Mouse (Mus musculus): ENCODE measurements at regions not wholly inside any gene's neighbourhood (a gene's known extent, or its start where the extent isn't known, plus 50 kb on each side); places are given as distances from the start of the nearest gene placed in this dataset.

- intact Hi-C loops (cut with DNase I) = no loop called here
- no peak for DNase-seq (ENCODE audit: low spot score in 2 of 2)
Observed at GRCm38 (mm10) chr1:185615819-185616429, 161.3 kb downstream of the Slc30a10 start.

DNA sequence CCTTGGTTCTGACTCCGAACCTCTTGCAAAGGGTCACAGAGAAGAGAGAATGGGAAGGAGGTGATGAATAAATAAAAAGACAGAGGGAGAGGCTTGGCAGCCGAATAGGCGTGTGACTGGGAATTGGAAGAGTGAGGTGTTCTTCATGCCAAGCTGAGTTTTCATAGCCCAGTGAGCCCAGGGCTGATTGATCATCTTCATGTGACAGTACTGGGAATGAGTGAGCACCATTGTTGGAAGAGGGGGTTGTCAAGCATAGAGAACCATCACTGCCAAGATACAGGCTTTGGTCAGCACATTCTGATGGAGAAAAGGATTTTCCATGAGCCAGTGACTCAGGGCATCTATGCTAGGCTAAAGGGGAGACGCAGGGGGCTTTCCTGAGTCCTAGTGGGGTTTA lies 163.0 kb downstream of the Slc30a10 start:
- intact Hi-C loops (cut with DNase I) = no loop called here
- no peak for DNase-seq (ENCODE audit: low spot score in 2 of 2)

- no peak for DNase-seq (ENCODE audit: low spot score in 2 of 2)
Observed at GRCm38 (mm10) chr1:185619011-185619410, 164.4 kb downstream of the Slc30a10 start.

GRCm38 (mm10) chr1:185628401-185628800 lies 173.8 kb downstream of the Slc30a10 start:
- DNase-seq (ENCODE audit: low spot score in 2 of 2) = no peak
- intact Hi-C loops (cut with DNase I) = no loop called here

More at GRCm38 (mm10) chr1:185619011-185619410, 164.4 kb downstream of the Slc30a10 start:
- intact Hi-C loops (cut with DNase I) = no loop called here

GRCm38 (mm10) chr1:185629976-185630375 lies 175.3 kb downstream of the Slc30a10 start:
- intact Hi-C loops (cut with DNase I) = no loop called here
- no peak for DNase-seq (ENCODE audit: low spot score in 2 of 2)

- intact Hi-C loops (cut with DNase I) = no loop called here
- no peak for DNase-seq (ENCODE audit: low spot score in 2 of 2)
Observed at GRCm38 (mm10) chr1:185638631-185639030, 184.0 kb downstream of the Slc30a10 start.

- intact Hi-C loops (cut with DNase I) = no loop called here
- DNase-seq (ENCODE audit: low spot score in 2 of 2) = no peak
Observed at GRCm38 (mm10) chr1:185639486-185639885, 184.8 kb downstream of the Slc30a10 start.

GRCm38 (mm10) chr1:185644026-185644425 lies 189.4 kb downstream of the Slc30a10 start:
- intact Hi-C loops (cut with DNase I) = no loop called here
- DNase-seq (ENCODE audit: low spot score in 2 of 2) = no peak

- no peak for DNase-seq (ENCODE audit: low spot score in 2 of 2)
- intact Hi-C loops (cut with DNase I) = no loop called here
Observed at GRCm38 (mm10) chr1:185648128-185648527, 193.5 kb downstream of the Slc30a10 start.

DNA sequence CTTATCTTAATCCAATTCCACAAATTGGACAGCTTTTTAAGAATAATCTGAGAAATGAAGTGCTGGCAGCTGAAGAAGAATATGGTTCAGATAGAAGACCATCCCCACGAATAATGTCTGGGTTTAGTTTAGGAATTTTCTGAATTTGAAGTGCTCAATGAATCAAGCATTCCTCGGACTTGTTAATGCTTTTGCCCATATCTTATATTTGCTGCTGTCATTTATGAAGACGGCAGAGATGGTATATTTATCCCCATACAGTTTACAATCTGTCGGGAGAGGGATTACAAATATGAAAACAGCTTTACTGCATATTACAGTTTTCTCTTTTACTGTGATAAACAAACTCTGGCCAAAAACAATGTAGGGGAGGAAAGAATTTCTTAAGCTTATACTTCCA lies 194.3 kb downstream of the Slc30a10 start:
- intact Hi-C loops (cut with DNase I) = no loop called here
- DNase-seq (ENCODE audit: low spot score in 2 of 2) = no peak

- intact Hi-C loops (cut with DNase I) = no loop called here
- no peak for DNase-seq (ENCODE audit: low spot score in 2 of 2)
Observed at GRCm38 (mm10) chr1:185650926-185651325, 196.3 kb downstream of the Slc30a10 start.

DNA sequence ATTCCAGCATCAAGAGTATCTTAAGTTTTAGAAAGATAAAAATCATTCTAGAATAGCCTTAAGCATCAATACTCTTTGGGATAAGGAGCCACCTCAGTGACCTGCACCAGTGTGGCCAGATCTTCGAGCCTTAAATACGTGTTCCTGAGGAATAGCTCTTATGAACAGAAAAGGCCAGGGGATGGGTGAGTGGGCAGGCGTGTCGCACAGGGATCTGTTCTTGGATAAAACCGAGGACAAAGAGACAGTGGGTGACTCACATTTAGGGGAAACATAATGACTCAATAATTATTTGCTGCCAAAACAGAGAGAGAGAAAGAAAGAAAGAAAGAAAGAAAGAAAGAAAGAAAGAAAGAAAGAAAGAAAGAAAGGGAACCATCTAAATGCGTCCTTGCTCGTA lies 200.4 kb downstream of the Slc30a10 start:
- no peak for DNase-seq (ENCODE audit: low spot score in 2 of 2)

GRCm38 (mm10) chr1:185655461-185655860 lies 200.8 kb downstream of the Slc30a10 start:
- intact Hi-C loops (cut with DNase I) = no loop called here
- no peak for DNase-seq (ENCODE audit: low spot score in 2 of 2)

More for the DNA sequence above, 200.4 kb downstream of the Slc30a10 start:
- intact Hi-C loops (cut with DNase I) = no loop called here

GRCm38 (mm10) chr1:185657286-185657685 lies 202.6 kb downstream of the Slc30a10 start:
- intact Hi-C loops (cut with DNase I) = no loop called here
- no peak for DNase-seq (ENCODE audit: low spot score in 2 of 2)

DNA sequence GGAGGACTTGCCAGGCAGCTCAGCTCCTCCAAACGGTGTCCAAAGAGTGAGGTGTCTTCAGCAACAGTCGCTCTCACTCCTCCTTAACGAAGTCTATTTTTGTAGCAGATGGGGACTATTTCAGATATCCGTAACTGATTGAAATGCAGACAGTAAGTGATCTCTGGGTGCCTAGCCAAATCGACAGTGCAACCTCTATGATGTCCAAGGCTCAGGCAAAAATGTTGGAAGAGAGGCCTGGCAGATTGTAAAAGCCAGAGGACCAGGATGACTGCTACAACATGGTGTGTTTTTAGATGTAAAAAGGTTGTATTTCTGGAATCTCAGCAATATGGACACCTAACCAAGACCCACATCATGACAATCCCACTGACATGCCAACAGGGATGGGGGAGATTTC lies 204.8 kb downstream of the Slc30a10 start:
- DNase-seq (ENCODE audit: low spot score in 2 of 2) = no peak
- intact Hi-C loops (cut with DNase I) = no loop called here

GRCm38 (mm10) chr1:185662336-185662735 lies 207.7 kb downstream of the Slc30a10 start:
- intact Hi-C loops (cut with DNase I) = no loop called here
- no peak for DNase-seq (ENCODE audit: low spot score in 2 of 2)

GRCm38 (mm10) chr1:185670029-185670741 lies 215.5 kb downstream of the Slc30a10 start:
- intact Hi-C loops (cut with DNase I) = no loop called here
- no peak for DNase-seq (ENCODE audit: low spot score in 2 of 2)

DNA sequence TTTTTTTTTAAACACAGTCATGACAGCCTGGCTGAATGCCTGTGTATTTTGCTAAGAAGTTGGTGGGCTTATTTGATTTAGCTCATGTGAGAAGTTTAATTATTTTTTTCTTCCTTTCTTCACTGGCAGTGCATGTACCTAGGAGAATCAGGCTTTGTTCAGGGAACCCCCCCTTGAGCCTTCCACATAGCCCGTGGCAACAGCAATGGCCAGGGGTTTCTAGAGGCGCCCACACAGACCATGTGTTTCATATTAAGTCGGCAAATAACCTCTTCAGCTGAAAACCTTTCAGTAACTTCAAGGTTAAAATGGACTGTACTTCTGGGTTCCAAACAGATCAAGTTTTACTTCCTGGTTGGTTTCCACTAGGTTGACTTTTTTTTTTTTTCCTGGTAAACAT lies 218.3 kb downstream of the Slc30a10 start:
- no peak for DNase-seq (ENCODE audit: low spot score in 2 of 2)
- intact Hi-C loops (cut with DNase I) = no loop called here

DNA sequence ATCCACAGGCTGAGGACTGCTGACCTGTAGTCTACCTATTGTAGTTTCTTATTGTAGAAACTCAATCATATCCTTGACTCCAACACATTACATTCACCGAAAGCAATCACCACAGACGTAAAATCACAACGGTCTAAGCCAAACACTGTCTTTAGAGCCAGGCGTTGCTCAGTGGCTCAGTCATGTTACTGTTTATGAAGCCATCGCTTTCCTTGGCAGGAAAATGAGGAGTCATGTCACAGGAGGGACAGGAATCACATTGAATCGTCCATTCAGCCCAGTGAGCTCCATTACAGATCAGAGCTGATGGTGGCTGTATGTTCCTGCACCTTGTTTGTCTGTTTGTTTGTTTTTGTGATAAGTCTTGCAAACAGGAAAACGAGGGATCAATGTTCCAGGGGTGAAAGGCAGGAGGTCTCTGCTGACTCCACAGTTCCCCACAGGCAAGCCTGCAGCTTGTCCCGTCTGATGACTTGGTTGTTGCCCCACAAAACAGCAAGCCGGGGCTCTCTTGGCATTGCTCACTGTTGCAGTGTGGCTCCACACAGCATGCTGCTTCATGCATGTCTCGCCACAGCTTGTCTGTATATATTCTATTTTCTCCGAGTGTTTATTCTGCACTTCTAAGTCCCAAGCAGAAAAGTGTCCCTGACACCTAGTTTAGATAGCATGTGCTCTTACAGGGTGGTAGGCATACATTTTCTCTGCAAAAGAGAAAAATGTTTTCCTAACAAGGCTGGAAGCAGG lies 221.2 kb downstream of the Slc30a10 start:
- intact Hi-C loops (cut with DNase I) = no loop called here
- no peak for DNase-seq (ENCODE audit: low spot score in 2 of 2)

- intact Hi-C loops (cut with DNase I) = loop anchor here (2.0 to 10.0 kb wide), 4 partner anchors 135 to 1041 kb away; no protein-coding TSS in a partner anchor
Observed at GRCm38 (mm10) chr1:185681610-185682457, 227.2 kb downstream of the Slc30a10 start.

More at GRCm38 (mm10) chr1:185681610-185682457, 227.2 kb downstream of the Slc30a10 start:
- DNase-seq (ENCODE audit: low spot score in 2 of 2) = peak; percentile 71 to 77

Data from left cerebral cortex, postnatal 25 days (tissue).